Comparison of ENCODE assay signal across 29 mouse cellular contexts in genomic region chr4:142168352-142168751, GRCm38 (mm10).
"Had no signal": no experiment of that assay in that cellular context is flagged by ENCODE, and none has a peak within 500 bp of the region (broad histone marks: within the 10 kb centered on the region; RNA-seq: fewer than 3 reads in every experiment).

No protein-coding gene starts in this region.

- H3K4me2 ChIP-seq: limb, embryonic 12.5 days; limb, embryonic 13.5 days; limb, embryonic 15.5 days; liver, embryonic 11.5 days; liver, embryonic 12.5 days; liver, embryonic 13.5 days; liver, embryonic 15.5 days; lung, embryonic 14.5 days; lung, embryonic 15.5 days; midbrain, embryonic 11.5 days; midbrain, embryonic 12.5 days; midbrain, embryonic 13.5 days; midbrain, embryonic 15.5 days had no signal

- H3K9me3 ChIP-seq: limb, embryonic 10.5 days; limb, embryonic 12.5 days; limb, embryonic 13.5 days; limb, embryonic 15.5 days; liver, embryonic 12.5 days; liver, embryonic 13.5 days; liver, embryonic 15.5 days; lung, embryonic 15.5 days; midbrain, embryonic 10.5 days; midbrain, embryonic 12.5 days; midbrain, embryonic 13.5 days; midbrain, embryonic 15.5 days had no signal

- H3K9ac ChIP-seq: limb, embryonic 12.5 days; limb, embryonic 13.5 days; limb, embryonic 15.5 days; liver, embryonic 12.5 days; liver, embryonic 13.5 days; liver, embryonic 14.5 days; liver, embryonic 15.5 days; liver, postnatal 0 days; lung, embryonic 14.5 days; lung, embryonic 15.5 days; midbrain, embryonic 12.5 days; midbrain, embryonic 13.5 days; midbrain, embryonic 15.5 days had no signal

- H3K27ac ChIP-seq: limb, embryonic 10.5 days; limb, embryonic 12.5 days; limb, embryonic 13.5 days; limb, embryonic 15.5 days; liver, embryonic 12.5 days; liver, embryonic 13.5 days; liver, embryonic 14.5 days; liver, embryonic 15.5 days; lung, embryonic 15.5 days; macrophage; midbrain, embryonic 10.5 days; midbrain, embryonic 12.5 days; midbrain, embryonic 13.5 days; midbrain, embryonic 15.5 days had no signal

- DNase-seq: left cerebral cortex, postnatal 4 days; liver; liver, embryonic 13.5 days; liver, postnatal 0 days; lung, adult 18-20 months; lung, adult 2 months; lung, embryonic 14.5 days; lung, postnatal 10 days; lung, postnatal 14 days; lung, postnatal 36 days; lung, postnatal 4 days; midbrain, embryonic 14.5 days had no signal

- H3K4me3 ChIP-seq: limb, embryonic 10.5 days; limb, embryonic 12.5 days; limb, embryonic 13.5 days; limb, embryonic 15.5 days; liver, embryonic 12.5 days; liver, embryonic 13.5 days; liver, embryonic 15.5 days; lung, embryonic 15.5 days; megakaryocyte, embryonic 14.5 days; midbrain, embryonic 10.5 days; midbrain, embryonic 12.5 days; midbrain, embryonic 13.5 days; midbrain, embryonic 15.5 days; myocyte had no signal

- H3K36me3 ChIP-seq: limb, embryonic 10.5 days; limb, embryonic 12.5 days; limb, embryonic 13.5 days; limb, embryonic 15.5 days; liver, embryonic 12.5 days; liver, embryonic 13.5 days; liver, embryonic 15.5 days; lung, embryonic 15.5 days; midbrain, embryonic 10.5 days; midbrain, embryonic 12.5 days; midbrain, embryonic 13.5 days; midbrain, embryonic 15.5 days had no signal

- H3K27me3 ChIP-seq: limb, embryonic 12.5 days; limb, embryonic 13.5 days; limb, embryonic 15.5 days; liver, embryonic 12.5 days; liver, embryonic 13.5 days; liver, embryonic 15.5 days; lung, embryonic 15.5 days; midbrain, embryonic 15.5 days had no signal
